Mouse (Mus musculus): ENCODE measurements around the gene Pla2g12a. TPM values are rescaled to one million over a fixed set of nuclear protein-coding genes. Genes with fewer than 3 reads are reported as not detected.

The Pla2g12a gene
- total RNA-seq (2021), result 10 to 100 TPM; 22.3 to 23.6 TPM
- long read RNA-seq, transcript Pla2g12a-201 (4 exons, 1,561 nt), result major isoform, 33 of 40 reads
- long read RNA-seq, partial matches to known transcripts, result 2 of 40 reads
- long read RNA-seq, other reads (novel, unspliced or antisense), result 4 of 40 reads

DNA sequence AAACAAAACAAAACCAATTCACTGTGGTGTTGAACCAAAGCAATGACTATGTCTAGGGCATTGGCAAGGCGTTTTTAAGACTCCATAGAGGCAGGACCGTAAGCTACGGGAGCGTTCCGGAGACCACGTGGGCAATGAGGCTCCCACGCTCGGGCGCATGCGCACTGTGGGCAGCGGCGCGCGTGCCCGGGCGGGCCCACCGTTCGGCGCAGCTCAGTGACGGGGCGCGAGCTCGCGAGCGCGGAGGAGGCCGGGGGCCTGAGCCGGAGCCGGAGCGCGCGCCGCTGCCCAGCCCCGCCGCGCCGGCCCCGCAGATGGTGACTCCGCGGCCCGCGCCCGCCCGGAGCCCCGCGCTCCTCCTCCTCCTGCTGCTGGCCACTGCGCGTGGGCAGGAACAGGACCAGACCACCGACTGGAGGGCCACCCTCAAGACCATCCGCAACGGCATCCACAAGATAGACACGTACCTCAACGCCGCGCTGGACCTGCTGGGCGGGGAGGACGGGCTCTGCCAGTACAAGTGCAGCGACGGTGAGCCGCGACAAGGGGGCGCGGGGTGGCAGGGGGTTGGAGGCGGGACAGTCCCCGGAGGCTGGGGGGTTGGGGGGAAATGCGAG lies at the start of gene Pla2g12a:
TSS of gene Pla2g12a (plus strand) at position 202 of the 617 bp plus-strand sequence.
- DNase-seq (ENCODE audit: low spot score in 2 of 2), result peak; percentile 89 to 95

DNA sequence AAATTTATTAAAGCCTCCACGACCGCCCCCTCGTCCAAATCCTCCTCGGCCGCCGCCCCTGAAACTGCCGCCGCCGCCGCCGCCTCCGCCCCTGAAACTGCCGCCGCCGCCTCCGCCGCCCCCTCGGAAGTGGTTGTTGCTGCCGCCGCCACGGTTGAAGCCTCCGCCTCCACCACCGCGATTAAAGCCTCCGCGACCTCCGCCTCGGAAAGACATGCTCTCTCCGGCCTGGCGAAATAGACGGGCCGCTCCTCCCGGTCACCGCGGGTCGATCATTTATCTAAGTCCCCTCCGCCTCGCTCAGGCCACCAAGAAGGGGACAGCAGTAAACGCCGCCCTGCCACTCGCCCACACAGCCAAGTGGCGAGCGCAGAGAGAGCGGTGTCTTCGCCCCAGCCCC lies 47.8 kb upstream of the Pla2g12a start:
- no peak for DNase-seq (ENCODE audit: low spot score in 2 of 2)

DNA sequence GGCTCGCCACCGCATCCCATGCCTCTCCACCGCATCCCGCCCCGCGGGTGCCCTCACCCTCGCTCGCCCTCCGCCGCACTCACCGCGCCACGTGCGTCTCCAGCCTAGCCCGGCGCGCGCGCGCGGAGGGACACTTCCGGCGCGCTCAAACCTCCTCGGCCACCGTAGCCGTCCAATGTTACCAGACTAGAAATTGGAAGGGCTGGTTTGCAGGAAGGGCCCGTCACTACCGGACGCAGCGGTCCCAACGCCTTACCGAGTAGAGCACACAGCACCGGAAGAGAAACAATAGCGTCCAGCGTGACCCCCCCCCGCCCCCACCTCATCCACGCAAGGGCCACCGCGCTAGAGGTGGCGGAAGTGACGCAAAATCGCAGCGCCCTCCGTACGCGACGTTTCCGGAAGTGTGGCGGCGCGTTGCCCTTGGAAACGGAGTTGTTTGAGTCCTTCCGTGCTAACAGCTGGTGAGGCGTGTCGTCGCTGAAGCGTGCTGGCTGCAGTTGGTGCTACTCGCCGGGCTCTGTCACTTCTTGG lies 47.3 kb upstream of the Pla2g12a start, which contains the start of gene Gar1:
TSS of gene Gar1 (minus strand) at position 362 of the 534 bp plus-strand sequence.
- peak; percentile 92 to 98 for DNase-seq (ENCODE audit: low spot score in 2 of 2)

DNA sequence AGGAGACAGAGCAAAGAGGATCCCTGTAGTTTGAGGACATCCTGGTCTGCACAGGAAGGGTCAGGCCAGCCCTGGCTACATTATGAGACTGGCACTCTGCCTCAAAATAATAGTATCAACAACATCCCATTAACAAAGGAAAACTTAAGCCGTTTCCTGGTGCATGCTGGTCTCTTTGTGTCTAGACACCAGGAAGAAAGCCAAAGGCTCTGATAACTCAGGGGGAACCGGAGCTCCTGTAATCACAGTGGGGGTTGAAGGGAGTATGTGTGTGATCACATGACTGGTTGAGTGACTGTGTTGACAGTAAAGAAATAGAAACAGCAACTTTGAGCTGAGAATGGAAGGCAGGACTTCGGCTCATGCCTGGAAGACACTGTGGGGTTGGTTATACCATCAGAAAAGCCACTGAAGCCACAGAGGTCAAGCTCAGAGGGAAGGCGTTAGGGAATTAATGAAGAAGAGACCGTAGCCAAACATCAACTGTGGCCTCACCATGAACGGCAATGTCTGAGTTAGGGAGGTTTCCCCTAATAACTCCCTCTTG lies 42.9 kb upstream of the Pla2g12a start, which contains the start of gene Cfi:
TSS of gene Cfi (plus strand) at position 497 of the 547 bp plus-strand sequence.
- DNase-seq (ENCODE audit: low spot score in 2 of 2), result no peak

DNA sequence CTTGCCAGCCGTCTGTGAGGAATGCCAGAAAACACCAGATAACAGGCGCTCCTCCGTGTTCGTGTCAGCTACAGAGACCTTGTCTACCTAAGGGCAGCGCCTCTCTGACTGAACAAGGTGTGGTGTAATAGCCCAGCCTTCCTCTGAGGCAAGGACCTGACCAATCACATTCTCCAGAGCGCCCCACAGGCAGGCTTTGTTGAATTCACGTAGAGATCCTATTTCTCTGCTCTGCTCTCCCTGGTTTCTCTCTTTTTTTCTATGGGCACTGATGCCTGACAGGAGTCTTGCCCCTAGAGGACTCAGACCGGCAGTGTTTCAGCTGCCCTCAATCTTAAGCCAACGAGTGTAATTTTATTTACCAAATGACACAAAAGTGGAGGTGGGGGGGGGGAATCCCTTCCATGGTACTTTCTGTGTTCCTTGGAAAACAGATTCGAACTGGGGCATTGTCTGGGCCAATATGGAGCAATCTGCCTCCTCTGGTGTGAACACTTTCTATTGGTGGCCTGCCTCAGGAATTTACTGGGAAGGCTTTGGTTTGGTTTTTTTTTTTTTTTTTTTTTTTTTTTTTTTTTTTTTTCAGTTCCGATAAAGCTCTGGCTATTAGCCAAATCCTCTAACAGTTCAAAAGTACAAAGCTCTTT lies 42.2 kb upstream of the Pla2g12a start:
- DNase-seq (ENCODE audit: low spot score in 2 of 2), result no peak

DNA sequence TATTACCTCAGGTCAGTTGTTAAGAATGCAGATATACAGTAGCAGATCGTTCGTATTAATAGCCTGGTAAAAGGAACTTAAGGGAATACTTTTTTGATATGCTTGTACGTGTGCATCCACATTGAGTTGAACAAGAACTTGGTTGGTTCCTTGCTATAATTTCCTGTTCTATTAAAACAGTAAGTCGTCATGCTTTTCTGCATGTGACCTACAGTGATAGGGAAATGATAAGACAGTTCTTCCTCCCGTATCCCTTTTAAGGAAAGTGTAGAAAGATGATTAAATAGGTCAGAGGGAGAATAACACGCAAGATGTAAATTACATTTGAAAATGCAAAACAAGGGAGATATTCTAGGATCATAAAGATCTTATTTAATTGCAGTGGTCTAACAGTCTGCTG lies 41.4 kb upstream of the Pla2g12a start:
- no peak for DNase-seq (ENCODE audit: low spot score in 2 of 2)

DNA sequence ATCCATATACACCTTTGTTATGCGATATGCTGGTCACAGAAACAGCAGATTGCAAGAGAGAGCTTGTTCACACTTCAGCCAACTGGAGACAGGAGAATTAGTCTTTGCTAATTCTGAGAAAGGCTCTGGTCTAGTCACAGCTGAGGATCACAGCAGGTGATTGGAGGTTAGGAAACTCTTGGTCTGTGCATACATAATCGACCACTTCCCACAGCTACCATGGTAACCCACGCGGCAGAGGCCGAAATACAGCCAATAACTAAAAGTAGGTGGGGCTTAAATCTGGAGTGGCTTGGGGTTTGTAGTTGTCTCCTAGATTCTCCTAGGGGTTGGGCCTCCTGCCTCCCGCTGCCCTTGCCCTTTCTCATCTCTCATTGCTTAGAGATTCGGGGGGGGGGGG lies 40.4 kb upstream of the Pla2g12a start:
- DNase-seq (ENCODE audit: low spot score in 2 of 2), result no peak

DNA sequence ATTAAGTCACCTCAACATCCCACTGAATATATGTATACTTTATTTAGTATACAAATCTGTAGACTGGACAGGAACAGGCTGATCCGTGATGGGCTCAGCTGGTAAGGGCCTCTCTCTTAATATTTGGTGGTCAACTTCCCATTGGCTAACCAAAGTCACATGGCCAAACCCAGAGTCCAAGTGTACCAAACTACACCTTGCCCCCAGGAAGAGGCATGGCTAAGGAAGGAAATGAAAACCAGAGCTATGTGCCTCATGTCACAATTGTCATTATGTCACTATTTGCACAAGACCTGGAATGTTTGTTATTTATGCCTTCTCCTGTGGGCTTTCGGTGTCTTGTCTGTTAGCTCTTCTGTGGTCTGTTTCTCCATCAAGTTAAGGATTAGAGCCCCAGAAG lies 32.5 kb upstream of the Pla2g12a start:
- DNase-seq (ENCODE audit: low spot score in 2 of 2), result no peak

DNA sequence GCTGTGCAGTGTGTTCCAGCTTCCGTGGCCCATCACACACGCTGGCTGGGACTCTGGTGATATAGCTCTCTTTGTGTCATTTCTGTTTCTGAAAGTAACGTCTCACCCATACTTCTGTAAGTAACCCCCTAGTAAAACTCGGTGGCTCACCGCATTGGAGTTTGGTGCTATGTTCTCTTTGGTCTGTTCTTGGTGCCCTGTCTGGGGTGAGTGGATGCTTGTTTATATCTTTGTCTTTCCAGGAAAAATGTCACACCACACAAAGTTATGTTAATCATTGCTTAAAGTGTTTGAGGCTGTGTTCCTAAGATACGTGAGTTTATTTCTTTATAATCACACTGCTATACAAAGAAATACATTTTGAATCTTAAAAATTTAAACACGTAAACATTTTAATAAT lies 31.6 kb upstream of the Pla2g12a start:
- no peak for DNase-seq (ENCODE audit: low spot score in 2 of 2)

DNA sequence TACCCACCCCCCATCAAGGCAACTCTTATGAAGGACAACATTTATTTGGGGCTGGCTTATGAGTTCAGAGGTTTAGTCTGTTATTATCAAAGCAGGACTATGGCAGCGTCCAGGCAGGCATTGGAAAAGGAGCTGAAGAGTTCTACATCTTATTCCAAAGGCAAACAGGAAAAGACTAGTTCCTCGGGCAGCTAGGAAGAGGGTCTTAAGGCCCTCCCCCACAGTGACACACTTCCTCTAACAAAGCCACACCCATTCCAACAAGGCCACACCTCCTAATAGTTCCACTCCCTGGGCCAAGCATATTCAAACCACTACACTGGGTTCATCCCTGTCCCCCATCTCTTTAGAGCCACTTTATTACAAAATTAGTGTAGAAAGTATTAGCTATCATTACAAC lies 15.8 kb upstream of the Pla2g12a start:
- no peak for DNase-seq (ENCODE audit: low spot score in 2 of 2)

DNA sequence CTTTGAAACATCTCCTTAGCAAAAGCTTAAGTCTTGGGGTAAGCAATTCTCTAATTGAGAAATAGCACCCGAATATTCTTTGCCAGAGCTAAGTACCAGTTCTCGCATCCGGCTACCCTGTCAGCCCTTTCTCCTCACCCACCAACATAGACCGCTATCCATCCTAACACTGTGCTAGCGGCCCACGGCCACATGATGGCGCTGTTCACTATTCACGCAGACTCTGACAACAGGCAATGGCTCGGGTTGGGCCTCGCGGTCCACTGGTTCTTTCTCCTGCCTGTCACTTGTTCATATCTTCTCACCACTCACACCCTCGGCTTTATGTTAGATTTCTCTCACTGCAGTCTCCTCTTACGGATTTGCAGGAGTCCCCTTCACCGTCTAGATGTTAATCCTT lies 14.7 kb upstream of the Pla2g12a start:
- DNase-seq (ENCODE audit: low spot score in 2 of 2), result peak in 1 of 2 experiments; percentile 35

DNA sequence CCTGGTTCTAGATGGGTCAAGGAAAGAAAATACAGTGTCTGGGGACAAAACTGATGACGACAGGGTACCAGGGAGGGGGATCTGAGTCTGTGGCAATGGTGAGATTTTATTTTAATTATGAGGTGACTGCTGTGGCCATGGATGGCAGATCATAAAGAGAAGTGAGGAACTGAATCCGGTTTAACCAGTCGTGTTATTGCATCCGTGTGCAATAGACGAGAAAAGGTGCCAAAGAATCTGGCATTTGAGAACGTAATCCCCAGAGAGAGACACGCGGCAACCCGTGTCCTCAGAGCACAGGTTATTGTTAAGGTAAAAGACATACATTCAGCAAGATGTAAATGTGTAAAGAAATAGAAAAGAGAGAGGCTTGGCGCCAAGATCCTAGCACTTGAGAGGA lies 1.1 kb upstream of the Pla2g12a start:
- DNase-seq (ENCODE audit: low spot score in 2 of 2), result no peak

DNA sequence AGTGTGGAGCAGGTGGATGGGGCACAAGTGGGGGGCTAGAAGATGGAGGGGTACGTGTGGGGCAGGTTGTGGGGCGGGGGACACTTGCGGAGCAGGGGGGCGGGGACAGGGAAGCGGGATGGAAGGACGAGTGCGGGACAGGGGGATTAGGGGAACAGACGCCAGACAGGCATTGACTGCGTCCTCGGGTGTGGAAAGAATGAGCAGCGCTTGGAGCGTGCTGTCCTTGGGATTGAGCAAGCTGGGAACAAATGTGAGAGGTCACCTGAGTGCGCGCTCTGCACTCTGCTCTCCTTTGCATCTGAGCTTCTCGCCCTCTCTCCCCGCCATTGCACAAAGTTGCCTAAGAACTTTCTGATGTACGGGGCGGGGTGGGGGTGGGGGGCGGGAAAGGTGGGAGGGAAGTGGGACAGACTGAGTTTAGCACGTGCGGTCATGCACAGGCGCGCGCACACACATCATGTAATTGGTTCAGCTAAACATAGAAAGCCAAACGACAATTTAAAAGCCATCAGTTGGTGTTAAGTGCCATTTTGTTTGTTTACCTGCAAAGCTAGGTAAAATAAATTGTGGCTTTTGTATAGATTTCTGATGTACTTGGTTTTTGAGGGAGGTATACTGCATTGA lies 838 bp downstream of the Pla2g12a start:
- DNase-seq (ENCODE audit: low spot score in 2 of 2), result no peak

DNA sequence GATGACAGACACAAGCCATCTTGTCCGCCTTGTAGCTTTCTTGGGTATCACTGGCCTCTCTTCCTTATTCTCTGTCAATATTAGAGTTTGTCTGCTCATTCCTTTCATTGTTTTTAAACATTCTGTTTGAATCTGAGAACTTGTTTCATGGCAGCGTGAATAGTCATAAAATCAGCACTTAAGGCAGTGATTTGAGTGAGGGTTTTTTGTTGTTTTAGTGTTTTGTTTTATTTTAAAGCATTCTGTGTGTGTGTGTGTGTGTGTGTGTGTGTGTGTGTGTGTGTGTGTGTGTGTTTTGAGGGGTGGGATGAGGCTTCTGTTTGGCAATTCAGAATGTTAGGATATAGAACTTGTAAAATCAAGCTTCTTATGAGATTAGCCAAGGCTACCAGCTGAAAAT lies 1.5 kb downstream of the Pla2g12a start:
- no peak for DNase-seq (ENCODE audit: low spot score in 2 of 2)

DNA sequence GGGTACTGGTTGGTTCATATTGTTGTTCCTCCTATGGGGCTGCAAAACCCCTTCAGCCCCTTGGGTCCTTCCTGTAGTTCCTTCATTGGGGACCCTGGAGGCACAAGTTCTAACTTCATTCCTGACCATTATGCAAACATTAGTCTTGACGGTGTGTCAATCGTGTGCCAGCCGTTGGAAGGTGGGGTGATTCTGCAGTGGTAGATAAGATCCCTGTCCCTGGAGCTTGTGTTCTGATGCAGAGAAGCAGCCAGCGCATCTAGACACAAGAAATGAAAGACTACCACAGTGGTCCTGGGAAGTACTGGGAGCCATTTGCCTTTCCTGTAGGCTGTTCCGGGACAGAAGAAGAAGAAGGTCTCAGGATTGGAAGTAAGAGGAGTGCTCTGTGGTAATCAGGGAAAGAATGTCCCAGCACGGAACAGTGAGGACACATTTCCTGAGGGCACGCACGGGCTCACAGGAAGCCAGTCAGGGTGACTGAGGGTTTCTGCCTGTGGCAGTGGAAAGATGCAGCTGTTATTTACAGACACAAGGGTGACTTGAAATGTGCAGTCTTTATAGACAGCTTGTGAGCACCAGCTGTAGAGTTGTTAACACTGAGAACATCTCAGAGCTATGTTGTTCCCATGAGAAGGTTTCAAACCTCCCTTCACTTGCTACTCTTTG lies 2.7 kb downstream of the Pla2g12a start:
- DNase-seq (ENCODE audit: low spot score in 2 of 2), result no peak

DNA sequence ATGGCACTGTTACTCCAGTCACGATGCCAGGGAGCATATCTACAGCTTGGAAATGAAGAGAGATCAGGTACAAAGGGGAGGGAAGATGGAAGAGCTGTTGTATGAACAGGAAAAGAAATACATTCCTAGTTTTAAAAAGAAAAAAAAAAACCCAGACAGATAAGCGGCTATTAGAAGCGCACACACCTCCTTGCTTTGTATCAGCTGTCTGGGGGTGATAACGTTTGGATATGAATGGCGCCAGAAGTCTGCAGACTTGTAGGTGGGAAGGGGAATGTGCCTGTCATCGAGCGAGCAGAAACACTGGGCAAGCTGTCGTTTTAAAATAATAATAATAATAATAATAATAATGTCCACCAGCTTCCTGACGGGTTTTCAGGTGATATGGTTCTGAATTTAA lies 7.2 kb downstream of the Pla2g12a start:
- no peak for DNase-seq (ENCODE audit: low spot score in 2 of 2)

DNA sequence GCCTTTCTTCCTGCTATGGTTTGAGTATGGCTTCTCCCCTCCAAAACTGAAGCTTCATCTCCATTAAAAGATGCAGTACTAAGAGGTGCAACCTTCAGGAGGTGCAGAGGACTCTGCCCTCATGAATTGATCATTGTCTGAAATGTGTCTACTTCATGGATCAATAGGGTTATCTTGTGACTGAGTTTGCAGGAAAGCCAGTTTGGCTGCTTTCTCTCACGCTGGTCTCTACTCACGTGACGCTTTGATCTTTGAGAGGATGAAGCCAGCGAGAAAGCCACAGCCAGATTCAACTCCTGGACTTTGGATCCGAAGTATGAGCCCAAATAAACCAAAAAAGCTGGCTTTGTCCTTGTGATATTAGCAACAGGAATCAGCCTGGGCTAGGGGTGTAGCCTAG lies 8.0 kb downstream of the Pla2g12a start:
- DNase-seq (ENCODE audit: low spot score in 2 of 2), result no peak

DNA sequence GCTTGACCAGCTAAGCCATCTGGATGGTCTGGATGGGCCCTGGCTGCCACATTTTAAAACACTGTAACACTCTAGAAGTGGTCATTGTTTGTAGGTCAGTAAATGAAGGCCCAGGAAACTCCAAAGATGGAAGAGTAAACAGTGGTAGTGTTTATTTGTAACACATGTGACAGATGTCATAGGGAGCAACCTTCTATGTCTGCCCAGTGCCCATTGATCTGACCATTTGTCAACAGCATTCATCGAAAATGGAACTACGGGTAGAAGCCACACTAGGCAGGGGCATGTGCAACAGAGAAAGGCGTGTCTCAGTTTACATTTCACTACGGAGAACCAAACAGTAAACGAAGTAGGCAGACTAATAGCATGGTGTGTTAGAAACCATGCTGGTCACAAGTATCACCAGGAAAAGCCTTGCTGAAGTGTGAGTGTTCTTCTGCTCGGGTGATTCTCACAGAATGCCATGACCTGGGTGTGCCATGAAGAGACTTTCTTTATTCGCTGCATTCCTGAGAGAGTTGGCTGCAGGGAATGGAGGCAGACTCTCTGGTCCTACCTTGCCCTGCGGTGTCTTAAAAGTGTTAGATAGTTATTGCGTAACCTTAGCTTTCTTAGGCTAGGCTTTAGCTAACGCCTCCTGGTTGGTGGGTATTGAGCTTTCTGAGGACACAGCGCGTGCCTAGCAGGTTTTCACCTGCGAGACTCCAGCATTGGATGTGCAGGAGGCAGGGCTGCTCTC lies 9.5 kb downstream of the Pla2g12a start:
- no peak for DNase-seq (ENCODE audit: low spot score in 2 of 2)

DNA sequence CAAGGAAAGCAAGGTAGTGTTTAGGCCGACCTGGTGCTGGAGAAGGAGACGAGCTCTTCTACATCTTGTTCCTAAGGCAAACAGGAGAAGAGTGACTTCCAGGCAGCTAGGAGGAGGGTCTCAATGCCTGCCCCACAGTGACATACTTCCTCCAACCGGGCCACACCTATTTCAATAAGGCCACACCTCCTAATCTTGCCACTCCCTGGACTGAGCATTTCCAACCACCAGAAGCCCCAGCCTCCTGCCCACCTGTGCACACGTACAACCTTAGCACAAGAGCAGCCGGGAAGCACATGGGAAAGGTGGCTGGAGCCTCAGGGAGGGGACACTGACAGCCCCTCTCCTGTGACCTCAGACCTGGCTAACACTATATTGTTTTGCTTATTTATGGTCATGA lies 13.6 kb downstream of the Pla2g12a start:
- no peak for DNase-seq (ENCODE audit: low spot score in 2 of 2)

DNA sequence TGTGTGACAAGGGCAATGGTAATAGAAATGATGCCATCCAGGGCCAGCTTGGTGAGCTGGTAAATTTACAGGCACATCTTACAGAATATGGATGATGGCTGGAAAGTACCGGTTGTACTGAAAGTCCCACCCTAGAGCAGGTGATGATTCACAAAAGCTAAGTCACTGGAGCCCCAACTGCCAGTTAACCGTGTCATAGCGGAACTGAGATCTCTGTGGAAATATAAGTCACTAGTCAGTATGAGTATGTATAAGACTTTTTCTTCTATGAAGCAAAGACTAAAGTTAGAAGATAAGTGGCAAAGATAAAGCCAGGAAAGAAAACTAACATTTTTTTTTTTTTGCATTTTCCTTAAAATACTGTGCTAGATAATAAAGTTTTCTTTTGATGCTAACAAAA lies 14.7 kb downstream of the Pla2g12a start:
- DNase-seq (ENCODE audit: low spot score in 2 of 2), result no peak

DNA sequence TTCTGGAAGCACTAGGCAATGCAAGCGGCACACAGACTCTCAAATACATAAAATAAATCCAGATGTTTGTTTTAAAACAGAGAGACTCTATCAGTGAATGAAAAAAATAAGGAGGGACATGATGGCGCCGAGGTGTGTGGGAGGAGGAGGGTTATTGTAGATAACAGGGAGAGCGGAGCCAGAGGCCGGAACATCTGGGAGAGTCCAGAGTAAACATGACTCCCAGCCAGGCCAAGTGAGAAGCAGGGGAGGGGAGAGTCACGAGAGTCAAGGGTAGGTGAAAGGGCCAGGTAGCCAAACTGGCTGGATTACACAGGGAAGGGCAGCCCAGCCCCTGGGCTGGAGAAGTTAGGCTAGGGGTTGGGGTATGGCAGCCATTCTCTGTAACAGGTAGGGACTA lies 18.2 kb downstream of the Pla2g12a start:
- DNase-seq (ENCODE audit: low spot score in 2 of 2), result no peak
